Mouse (Mus musculus) urinary bladder, adult 2 months (tissue): ENCODE results near the gene Tmem140. TPM values are rescaled to one million over a fixed set of nuclear protein-coding genes. Genes with fewer than 3 reads are reported as not detected.

Experiments used
- DNase-seq: peaks from one replicate; pipeline ENCODE4 v3.0.0; 2022; ENCODE audit warnings: low spot score
- polyA plus RNA-seq: library from polyadenylated mRNA; depleted of rRNA; stranded (reverse); fragments of >200 nt; gene quantifications from 2 replicates; pipeline ENCODE4 v1.2.3, GENCODE M21; 2012

Gene Tmem140
- polyA plus RNA-seq, 1 experiment: 19.8 TPM

DNA sequence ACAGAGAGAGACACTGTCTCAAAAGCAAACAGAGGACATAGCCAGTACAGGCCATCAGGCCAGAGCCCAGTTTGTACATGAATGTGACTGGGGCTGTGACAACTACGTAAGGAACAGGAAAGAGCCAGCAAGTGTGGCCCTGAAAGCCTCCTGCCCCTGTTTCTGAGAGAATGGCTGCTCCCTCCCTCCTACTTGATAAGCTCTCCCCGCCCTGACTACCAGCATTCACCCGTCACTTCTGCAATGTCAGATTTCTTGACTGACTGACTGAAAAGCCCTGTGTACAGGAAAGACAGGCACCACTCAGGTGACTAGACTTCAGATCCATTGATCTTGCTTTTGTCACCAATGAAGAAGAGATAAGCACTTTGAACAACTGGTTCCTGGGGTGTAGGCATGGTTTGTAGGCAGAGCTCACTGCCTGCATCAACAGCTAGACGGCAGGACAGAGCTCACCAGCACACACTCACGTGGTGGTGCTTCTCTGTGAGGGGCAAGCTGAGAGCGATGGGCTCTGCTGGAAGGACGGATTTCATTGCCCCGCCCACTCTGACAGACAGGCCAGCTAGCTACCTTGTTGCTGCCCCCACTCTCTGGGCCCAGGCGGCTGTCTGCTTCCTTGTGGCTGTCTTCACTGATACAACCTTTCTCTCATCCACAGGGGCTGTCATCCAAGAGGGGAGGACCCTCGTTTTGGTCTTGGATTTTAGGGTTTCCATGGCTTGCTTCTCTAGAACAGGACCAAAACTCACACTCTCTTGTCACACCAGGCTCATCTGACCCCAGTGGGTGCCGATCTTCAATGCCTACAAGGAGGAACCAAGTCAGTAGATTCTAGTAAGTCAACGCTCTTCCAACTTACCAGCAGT lies 13.3 kb downstream of the Tmem140 start:
- DNase-seq: peak; percentile 23

DNA sequence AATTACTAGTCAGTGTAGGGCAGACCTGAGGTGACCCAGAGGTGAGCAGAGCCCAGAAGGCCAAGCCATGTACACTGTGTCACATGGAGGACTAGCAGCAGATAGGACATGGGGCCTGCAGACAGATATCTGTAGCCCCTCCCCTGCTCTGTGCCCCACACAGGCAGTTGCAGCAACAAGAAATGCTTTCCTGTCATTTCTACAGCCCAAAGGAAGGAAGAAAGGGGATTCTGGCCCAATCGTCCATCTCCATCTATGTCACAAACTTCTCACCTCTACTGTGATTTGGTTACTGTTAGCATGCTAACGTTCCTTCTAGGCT lies 13.8 kb downstream of the Tmem140 start:
- peak; percentile 20 for DNase-seq

DNA sequence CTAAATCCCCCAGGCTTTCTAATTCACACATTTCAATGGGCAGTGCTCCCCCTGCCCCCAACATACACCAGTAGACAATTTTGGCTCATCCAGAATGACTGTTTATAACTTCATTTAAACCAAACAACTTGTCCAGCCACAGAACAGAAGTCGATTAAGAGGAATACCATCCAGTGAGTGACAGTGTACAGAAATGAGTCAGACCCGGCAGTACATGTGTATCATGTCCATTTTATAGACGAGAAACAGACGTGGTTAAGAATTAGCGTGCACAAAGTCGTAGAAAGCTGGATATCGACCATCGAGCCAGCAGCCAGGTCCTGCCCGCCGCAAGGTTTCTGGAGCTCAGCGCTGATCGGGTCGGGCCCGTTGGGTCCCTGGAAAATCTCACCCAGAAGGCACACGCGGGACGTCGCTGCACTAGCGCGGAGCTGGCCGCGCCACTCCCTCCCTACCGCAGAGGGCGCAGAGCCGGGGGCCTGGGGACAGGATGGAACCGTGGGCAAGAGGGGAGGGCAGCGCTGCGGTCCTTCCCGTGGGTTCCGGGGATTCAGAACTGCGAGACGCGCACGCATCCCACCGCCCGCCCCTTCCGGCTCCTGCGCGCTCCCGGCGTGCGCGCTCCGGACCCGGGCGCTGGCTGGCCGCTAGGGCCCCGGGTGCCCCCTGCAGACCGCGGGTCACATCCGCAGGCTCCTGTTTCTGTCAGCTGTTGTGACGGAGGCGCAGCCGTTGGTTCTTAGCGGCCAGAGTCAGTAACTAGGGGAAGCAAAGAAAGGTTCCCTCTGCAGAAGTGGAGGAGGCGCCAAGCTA lies 14.8 kb downstream of the Tmem140 start, which contains the start of gene Cyren:
Gene Cyren (minus strand): TSS at position 552 of the 813 bp plus-strand sequence.
- peak; percentile 85 for DNase-seq

DNA sequence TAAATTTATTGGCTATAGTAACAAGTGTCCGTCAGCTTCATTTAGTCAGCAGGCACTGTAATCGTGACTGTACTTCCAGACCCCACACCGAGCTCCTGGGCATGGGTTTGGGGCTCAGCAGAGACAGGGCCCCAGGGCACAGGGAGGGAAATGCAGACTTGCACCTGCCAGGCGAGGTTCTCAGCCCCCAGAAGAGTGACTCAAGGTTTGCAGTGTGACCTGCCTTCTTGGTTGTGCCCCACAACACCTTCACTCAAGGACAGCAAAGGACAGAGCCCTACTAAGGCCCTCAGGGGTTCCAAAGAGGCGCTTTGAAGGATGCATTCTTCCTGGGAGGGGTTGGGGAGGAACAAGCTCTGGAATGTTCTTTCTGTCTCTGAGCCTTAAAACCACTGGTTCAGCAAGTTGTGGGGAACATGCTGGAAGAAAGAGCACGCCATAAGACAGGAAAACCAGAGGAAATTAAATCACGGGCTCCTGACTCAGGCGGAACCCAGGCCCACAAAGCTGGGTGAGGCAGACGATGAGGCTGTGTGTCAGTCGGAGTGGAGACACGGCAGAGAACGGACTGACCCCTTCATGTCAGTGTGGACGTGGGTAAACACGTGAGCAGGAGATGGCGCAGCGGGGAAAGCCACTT lies 16.3 kb downstream of the Tmem140 start:
- DNase-seq: no peak

DNA sequence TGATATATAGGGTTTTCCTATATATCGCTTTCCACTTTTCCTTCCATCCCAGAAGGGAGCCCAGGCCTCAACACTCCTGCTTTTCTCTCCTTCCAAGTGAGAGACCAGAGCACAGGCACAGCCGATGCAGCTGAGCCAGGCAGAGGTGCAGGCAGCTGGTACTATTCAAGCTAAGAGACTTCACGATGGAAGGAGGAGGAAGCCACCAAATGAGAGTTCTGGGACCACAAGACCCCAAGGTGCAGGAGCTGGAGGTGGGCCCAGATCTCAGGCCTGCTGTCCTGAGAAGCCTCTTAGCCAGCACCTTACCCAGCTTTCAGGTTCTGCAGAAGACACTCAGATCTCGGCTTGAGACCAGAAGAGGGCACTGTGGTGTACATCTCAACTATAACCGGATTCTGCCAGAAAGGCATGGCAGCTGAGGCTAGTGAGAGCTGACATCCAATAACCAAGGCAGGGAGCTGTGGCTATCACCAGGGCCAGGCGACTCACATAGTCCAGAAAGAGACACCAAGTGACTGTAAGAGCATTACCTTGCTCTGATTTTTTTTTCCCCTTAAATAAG lies 17.0 kb downstream of the Tmem140 start:
- no peak for DNase-seq

DNA sequence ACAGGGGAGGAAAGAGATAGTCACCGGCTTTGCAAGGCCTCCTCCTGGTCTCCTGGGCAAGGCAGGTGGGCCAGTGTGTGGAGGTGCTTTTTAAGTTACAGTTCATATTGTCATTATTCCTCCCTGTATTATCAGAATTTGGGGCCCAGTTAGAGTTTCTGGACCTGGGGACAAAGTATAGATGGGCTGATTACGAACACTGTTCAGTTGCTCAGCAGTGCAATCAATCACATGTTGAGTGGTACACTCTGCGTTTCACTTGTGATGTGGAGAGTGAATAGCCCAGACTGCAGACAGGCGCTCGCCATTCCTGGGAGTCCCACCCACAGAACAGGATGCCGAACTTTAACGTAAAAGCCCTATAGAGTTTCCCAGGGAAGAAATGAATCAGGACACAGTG lies 21.8 kb downstream of the Tmem140 start:
- no peak for DNase-seq

DNA sequence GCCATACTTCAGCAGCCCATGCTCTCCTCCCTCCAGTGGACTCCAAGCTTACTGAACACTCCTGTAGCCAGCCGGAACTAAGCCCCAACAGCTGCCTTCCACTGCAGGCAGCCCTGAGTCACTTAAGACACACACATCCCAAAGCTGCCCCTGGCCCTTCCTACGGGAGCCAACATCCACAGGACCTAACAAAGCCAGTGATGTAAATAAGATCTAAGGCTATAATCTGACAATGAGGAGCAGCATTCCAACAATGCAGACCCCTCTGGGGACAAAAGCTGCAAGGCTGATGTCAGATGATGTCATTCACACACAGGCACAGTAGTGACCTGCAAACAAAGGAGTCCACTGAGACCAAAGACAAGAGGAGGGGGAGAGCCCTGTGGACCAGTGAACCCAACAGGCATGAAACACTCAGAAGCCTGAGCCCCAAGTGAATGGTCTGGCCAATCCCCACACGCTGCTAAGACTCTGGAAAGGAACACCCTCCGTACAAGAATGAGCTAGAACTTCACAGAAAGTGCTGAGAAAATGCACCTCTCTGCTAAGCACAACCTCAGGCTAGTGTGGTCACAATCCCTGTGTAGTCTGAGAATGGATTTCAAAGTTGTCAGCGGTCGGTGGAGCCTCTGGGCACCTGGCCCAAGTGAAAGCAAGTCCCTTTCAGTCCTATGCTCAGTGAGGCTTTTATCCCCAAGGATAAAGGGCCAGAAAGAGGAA lies 24.3 kb downstream of the Tmem140 start:
- DNase-seq: no peak

DNA sequence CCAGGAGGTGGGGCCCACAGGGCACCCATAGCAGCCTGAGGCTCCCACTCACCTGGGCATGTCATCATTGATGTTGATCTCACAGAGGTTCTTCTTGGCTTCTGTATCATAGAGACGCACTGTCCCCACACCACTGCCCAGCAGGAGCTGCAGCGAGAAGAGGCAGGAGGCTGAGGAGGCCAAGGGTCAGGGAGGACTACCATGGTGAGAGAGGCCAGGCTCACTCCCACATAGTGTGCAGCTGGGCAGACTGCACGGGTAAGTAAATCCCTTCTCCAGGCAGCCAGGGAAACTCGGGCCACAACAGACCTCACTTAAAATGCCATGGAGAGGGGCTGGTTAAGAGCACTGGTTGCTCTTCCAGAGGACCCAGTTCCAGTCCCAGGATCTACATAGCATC lies 26.2 kb downstream of the Tmem140 start:
- no peak for DNase-seq

DNA sequence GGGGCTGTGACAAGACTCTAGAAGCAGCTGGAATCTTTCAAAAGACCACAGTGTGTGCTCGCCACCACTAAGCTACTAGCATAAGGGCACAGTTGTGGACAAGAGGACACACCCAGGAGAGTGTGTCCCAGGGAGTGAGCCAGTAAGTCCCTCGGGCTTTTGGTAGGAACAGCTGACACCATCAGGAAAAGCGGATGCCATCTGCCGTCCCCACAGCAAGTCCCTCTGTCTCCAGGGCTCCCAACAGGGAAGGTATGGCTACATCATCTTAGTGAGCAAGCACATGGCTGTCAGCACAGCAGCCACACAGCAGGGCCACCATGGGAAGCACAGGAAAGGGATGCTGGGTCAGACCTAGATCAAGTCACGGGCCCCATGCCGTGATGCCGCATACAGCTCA lies 32.6 kb downstream of the Tmem140 start:
- no peak for DNase-seq

DNA sequence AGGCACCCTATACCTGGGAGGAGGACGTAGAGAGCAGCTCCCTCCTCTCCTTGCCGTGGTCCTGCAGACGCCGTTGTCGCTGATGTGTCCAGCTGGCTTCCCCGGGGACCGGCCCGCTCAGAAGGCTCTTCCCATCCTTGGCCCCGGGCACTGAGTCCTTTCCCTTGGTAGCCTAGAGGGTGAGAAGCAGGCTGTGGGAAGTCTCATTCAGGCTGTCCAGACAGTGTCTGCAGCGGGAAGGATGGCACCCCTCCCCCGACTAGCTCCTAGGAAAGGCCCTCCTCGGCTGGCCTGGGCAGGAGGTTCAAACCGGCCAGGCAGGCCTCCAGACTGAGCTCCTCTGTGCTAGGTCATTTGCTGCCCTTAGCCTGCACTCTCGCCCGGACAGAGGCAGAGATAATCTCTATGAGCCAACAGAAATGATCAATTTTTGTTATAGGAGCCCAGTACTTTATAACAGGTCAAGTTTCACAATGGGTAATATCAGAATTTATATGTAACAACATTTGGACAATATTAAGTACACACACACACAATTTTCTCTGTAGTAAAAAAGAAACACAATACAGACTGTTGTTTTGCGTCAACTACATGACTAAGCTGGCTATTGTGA lies 33.3 kb downstream of the Tmem140 start:
- DNase-seq: no peak

DNA sequence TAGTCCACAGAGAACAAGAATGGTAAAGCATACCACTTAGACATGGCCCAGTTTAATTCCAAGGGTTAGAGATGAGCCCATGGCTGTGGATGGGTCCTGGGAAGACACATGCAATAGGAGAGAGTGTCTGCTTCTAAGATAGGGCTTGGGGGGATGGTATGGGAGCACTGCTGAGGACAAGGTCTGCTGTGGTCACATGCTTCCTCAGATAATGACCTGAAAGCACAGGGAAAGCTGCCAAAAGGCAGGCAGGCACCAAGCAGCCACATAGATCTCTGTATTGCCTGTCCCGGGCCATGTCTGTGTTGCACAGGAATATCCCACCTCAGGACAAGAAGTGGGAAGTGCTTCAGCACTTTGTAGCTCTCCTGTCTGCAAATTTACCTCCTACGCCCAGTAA lies 36.2 kb downstream of the Tmem140 start:
- no peak for DNase-seq

DNA sequence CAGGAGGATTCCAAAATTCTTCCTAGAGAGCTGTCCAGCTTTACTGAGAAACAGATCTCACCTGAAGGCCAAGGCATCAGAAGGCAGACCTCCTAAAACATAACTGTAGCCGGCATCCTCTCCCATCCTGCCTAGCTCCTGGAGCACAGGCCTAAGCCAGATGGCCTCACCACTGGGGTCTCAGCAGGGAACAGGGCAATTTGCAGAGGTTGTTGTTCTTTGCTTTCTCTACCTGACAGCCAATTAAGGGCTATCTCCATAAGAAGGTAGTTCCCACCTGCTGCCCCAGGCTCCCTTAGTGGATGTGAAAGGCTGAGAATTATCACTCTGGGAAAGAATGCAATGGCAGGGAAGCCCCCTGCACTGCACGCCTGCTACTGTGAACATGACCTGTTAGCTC lies 38.0 kb downstream of the Tmem140 start:
- DNase-seq: no peak

DNA sequence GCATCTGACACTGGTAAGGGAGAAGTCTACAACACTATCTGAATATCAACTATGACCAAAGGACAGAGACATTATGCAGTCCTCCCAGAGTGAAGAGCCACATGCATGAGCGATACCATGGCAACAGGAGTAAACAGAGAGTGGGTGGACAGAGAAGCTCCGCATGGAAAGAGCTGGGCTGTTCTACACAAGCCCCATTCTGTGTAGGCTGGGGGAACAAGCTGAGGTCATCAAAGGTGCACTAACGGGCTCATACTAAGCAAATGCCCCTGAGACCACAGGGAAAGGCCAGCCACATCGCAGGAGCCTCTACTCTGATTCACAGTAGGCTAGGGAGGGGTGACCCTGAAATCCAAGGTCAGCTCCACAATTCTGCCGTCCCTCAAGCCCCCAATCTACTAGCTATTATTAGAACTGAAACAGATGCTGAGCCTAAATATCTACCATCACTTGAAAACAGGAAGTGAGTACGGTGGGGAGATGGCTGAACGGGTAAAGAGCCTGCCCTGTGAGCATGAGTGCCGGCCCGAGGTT lies 39.0 kb downstream of the Tmem140 start:
- no peak for DNase-seq

DNA sequence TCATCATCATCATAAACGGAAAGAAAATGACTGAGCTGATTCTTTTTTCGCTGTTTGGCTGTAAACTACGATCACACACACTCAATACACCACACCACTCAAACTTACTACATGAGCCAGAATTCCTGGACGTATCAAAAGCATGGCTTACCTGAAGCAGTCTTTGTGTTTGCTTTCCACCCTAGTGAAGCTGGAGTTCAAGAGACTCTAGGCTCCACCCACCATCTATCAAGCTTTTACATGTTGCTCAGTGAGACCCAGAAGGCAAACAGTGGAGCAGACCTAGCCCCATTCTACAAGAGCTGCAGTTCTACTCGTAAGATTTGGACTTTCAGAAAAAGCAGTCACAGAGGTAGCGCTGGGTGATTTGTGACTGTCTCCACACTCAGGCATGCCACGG lies 39.6 kb downstream of the Tmem140 start:
- DNase-seq: no peak

DNA sequence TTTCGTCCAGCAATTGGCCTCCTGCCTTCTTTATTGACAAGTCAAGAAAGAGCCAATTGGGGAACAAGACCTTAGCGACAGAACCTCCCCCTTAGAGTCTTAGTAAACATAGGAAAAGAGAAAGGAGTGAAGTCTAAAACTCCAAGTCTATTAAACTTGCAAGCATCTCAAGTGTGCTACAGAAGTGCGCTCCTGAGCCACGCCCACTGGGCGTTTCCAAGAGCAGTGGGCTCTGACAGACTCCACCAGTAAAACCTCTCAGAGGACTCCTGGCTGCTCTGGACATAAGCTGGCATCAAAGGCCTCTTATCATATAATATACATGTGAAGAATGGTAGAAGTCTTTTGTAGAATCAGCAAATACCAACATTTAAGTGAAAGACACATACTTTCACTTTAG lies 40.5 kb downstream of the Tmem140 start:
- DNase-seq: no peak

DNA sequence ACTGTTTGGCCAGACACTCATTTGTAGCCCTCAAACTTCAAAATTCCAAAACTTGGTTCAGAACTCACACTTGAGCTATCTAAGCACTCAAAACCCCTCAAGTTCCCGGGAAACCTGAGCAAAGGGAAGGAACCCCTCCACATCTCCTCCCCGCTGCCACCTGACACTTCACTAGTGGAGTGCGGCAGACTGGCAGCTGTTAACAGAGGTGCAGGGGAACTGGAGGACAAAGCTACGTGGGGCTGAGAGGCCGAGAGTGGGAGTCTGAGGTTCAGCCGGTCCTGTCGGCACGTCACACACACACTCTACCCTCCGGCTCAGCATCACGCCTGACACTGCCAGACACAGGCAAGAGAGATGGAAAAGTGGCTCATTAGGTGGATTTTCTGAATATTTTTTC lies 40.9 kb downstream of the Tmem140 start:
- no peak for DNase-seq

DNA sequence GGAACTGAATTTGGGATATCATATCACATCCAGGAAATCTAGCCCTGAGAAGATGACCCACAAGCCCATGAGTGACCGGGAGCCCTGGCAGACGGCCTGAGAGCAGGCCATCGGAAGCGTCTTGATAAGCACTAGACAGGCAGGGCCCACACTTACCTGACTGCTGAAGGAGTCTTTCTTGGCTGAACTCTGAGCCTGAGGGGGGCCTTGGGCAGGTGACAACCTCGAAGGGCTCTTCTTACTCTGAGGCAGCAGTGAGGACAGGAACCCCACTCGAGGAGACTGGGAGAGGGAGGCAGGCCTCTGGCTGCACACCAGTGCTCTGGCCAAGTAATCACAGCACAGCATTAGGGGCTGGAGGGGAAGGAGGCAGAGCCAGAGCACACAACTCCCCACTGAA lies 41.4 kb downstream of the Tmem140 start:
- no peak for DNase-seq

DNA sequence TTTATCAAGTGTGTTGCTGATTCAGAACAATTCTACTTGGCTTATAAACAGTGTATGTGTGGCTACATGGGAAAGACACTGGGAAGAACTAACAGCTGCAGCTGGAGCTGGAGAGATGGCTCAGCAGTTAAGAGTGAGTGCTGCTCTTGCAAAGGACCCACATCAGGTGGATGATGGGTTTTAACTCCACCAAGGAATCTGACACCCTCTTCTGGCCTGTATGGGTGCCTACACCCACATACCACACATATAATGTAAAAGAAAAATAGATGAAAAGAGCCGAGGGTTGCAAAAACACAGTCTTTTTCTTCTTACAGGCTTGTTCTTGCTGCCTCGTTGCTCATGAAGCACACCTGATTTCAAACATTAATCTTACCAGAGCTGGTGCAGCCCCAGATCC lies 43.2 kb downstream of the Tmem140 start:
- no peak for DNase-seq

DNA sequence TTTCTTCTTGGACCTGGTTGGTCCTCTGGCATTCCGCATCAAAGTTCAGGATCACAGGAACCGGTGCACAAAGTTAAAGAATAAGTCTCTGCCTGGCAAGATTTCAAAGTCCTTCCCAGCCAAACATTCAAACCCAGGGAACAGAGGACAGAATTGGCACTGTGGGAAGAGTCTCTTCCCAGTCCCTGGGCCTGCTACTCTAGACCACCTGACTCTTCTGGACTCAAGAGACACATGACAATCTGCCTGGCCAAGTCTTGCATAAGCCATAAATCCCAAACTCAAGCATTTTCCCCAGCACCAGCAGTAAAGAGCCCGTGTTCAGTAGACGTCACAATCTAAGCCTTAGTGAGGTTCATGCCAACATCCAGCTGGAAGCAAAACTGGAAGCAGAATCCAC lies 43.7 kb downstream of the Tmem140 start:
- DNase-seq: no peak

DNA sequence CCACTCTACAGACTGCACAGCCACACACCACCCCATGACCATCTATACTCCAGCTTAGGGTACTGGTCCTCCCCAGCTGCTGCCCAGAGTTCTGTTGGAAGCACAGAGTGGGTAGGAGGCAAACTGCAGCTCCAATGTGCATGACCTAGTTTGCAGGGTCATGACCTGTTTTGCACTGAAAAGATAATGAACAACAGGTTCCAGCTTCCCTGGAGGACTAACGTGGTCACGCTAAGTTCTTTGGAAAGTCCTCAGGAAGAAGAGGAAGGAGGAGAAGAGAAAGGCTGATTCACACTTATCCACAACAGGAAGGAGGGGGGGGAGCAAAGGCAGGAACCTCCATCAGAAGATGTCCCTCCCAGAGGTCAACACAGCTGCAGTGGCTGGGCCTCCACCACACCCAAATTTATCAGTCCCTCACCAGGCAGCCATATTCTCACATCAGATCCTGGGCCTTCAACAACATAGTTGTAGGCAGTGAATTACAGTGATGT lies 44.2 kb downstream of the Tmem140 start:
- no peak for DNase-seq
